Mouse (Mus musculus) heart, embryonic 14.5 days (tissue): ENCODE measurements around the gene Lrr1. TPM values are rescaled to one million over a fixed set of nuclear protein-coding genes. Genes with fewer than 3 reads are reported as not detected.

Experiments
- ATAC-seq: fragments of 200-750 bp; cut with Nextera tagmentation; 2 replicates; pipeline ENCODE4 v1.8.0; 2017; ENCODE audit warnings: low read depth, moderate TSS enrichment; ENCODE audit not compliant: insufficient number of reproducible peaks, insufficient read depth, low FRiP score
- H3K27ac ChIP-seq, 2 experiments: fragments of 200-500 bp in 1 of 2; fragments of 300-500 bp in 1 of 2; sonication (generic) in 1 of 2; replicated peaks in 1 of 2; 2 replicates each; pipeline ENCODE4 v1.5.1; 2012 to 2014; ENCODE audit warnings: low read depth in 2 of 2, low read length in 2 of 2, control low read depth in 1 of 2, mild to moderate bottlenecking in 1 of 2, mixed read lengths in 1 of 2; ENCODE audit not compliant: control insufficient read depth in 1 of 2, insufficient read depth in 1 of 2
- H3K27me3 ChIP-seq: fragments of 300-500 bp; sonication (generic); 2 replicates; pipeline ENCODE4 v1.6.1; 2014; ENCODE audit warnings: mild to moderate bottlenecking, low read length, control low read depth; ENCODE audit not compliant: control insufficient read depth, insufficient read depth
- H3K36me3 ChIP-seq: fragments of 300-500 bp; sonication (generic); 2 replicates; pipeline ENCODE4 v1.6.1; 2014; ENCODE audit warnings: mild to moderate bottlenecking, control low read depth, low read length, mixed read lengths; ENCODE audit not compliant: control insufficient read depth, insufficient read depth
- H3K4me1 ChIP-seq, 2 experiments: fragments of 200-500 bp in 1 of 2; fragments of 300-500 bp in 1 of 2; sonication (generic) in 1 of 2; 2 replicates each; pipeline ENCODE4 v1.6.1; 2012 to 2014; ENCODE audit warnings: low read length in 2 of 2, control low read depth in 1 of 2, mixed read lengths in 1 of 2; ENCODE audit not compliant: control insufficient read depth in 2 of 2, insufficient read depth in 2 of 2
- H3K4me2 ChIP-seq: fragments of 300-500 bp; sonication (generic); 2 replicates; pipeline ENCODE4 v1.6.1; 2014; ENCODE audit warnings: mild to moderate bottlenecking, low read length
- H3K4me3 ChIP-seq, 2 experiments: fragments of 200-500 bp in 1 of 2; fragments of 300-500 bp in 1 of 2; sonication (generic) in 1 of 2; 2 replicates each; pipeline ENCODE4 v1.5.1; 2012 to 2014; ENCODE audit warnings: low read length in 2 of 2, mild to moderate bottlenecking in 2 of 2, control low read depth in 1 of 2, low read depth in 1 of 2, moderate library complexity in 1 of 2; ENCODE audit not compliant: control insufficient read depth in 1 of 2, insufficient read depth in 1 of 2
- H3K9ac ChIP-seq: fragments of 300-500 bp; sonication (generic); 2 replicates; pipeline ENCODE4 v1.6.1; 2014; ENCODE audit warnings: mild to moderate bottlenecking, low read length
- H3K9me3 ChIP-seq: fragments of 300-500 bp; sonication (generic); 2 replicates; pipeline ENCODE4 v1.6.1; 2016; ENCODE audit warnings: low read length, control low read depth; ENCODE audit not compliant: control insufficient read depth
- WGBS: fragments of 180-500 bp; shearing (Covaris S2); extraction: QIAGEN DNeasy Blood & Tissue Kit; methylation state at CpG from one replicate; pipeline ENCODE4 v1.1.7; 2014; 5-methylcytosine and 5-hydroxymethylcytosine counted together
- polyA plus RNA-seq: library from polyadenylated mRNA; unstranded; fragments of >200 nt; fragmentation: Nextera tagmentation; extraction: Ambion mirVana; gene quantifications from 2 replicates; pipeline ENCODE4 v1.2.1, GENCODE M21; 2014

Lrr1 gene
- polyA plus RNA-seq, 1 experiment from 2014 or later = 11.3 TPM

DNA sequence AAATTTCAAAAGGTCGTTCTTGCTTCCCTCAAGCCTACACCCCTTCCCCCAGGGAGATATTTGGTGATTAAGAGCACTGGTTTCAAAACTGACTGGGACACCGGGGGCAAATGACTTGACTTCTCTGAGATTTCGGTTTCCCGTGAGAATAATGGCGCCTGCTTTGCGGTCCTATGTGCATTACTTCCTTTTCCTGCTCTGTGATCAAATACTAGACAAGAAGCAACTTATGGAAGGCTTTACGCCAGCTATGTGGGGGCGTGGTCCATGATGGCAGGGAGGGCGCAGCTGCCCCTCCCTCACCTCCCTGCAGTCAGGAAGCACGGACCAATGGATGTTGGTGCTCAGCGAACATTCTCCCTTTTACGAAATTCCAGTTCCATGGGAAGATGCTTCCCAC lies 38.1 kb upstream of the Lrr1 start:
- peak overlapping the region; percentile 14 to 22 for H3K4me3 ChIP-seq
- H3K27ac ChIP-seq = no peak overlapping the region
- H3K4me2 ChIP-seq = peak overlapping the region; percentile 54
- no peaks in the 10 kb centered on the region for H3K4me1 ChIP-seq
- ATAC-seq = no peak
- WGBS = 61% methylated on average over 12 of the region's 12 CpGs
- H3K9ac ChIP-seq = no peak overlapping the region
- no peaks in the 10 kb centered on the region for H3K27me3 ChIP-seq
- H3K9me3 ChIP-seq = no peaks in the 10 kb centered on the region
- H3K36me3 ChIP-seq = no peaks in the 10 kb centered on the region

DNA sequence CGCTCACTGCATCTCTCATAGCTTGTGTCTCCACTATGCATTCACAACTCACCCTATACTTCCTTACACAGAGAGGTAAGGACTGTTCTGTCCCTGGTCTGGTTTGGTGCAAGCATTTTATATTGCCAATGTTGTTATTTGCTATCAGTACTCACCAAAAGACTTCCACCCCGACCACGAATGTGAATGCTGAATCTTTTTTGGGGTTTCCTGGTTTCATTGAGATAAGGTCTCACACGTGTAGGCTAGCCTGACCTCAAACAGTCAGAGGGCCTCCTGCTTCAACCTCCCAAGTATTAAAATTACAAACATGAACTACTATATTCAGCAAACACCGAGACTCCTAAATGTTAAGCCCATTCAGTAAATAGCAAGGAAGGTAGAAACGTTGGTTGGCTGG lies 37.3 kb upstream of the Lrr1 start:
- Histone ChIP-seq H3K9ac (no peak overlapping the region), H3K9me3 (no peaks in the 10 kb centered on the region)
- 66% methylated on average over 6 of the region's 6 CpGs for WGBS

DNA sequence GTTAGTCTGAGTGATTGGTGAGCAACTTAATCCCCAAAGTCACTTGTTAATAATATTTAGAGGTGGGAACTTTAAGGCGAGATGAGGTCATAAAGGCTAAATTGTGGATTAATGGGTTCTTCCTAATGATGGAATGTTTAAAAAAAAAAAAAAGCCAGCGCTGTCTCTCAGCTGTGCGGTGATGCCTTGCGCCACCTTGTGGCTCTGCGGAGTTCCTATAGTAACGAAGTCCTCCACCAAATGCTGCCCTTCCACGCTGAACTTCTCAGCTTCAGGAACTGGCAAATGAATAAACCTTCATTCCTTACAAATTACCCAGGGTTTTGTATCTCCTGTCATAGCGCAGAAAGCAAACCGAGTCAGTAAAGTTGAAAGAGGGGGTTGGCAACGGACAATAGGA lies 36.6 kb upstream of the Lrr1 start:
- no peak overlapping the region for H3K27ac ChIP-seq
- H3K9ac ChIP-seq = no peak overlapping the region
- 8% methylated on average over 10 of the region's 10 CpGs for WGBS
- no peaks in the 10 kb centered on the region for H3K4me1 ChIP-seq
- no peaks in the 10 kb centered on the region for H3K36me3 ChIP-seq
- no peak overlapping the region for H3K4me2 ChIP-seq
- no peaks in the 10 kb centered on the region for H3K9me3 ChIP-seq
- no peaks in the 10 kb centered on the region for H3K27me3 ChIP-seq
- H3K4me3 ChIP-seq = no peak overlapping the region
- no peak for ATAC-seq

More for the DNA sequence above, 37.3 kb upstream of the Lrr1 start:
- Histone ChIP-seq H3K27me3 (no peaks in the 10 kb centered on the region), H3K27ac (no peak overlapping the region), H3K4me3 (no peak overlapping the region), H3K36me3 (no peaks in the 10 kb centered on the region), H3K4me2 (no peak overlapping the region), H3K4me1 (no peaks in the 10 kb centered on the region)
- ATAC-seq = no peak

DNA sequence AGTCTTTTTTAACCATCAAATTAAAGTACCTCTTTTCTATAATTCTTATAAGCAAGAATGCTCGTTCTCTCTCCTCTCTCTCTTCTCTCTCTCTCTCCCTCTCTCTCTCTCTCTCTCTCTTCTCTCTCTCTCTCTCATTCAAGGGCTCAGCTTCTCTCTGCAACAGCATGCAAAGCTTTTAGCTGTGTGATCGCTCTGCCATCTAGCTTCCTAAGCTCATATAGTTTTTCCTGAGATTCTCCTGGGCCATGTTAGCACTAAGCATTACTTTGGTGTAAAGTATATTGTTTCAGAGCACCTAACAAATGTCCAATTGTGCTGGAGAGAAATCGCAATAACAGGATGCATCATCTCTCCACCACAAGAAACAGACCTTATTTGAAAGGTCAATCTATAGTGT lies 29.4 kb upstream of the Lrr1 start:
- Histone ChIP-seq H3K4me2 (no peak overlapping the region), H3K27me3 (no peaks in the 10 kb centered on the region), H3K9me3 (no peaks in the 10 kb centered on the region), H3K4me1 (no peaks in the 10 kb centered on the region), H3K36me3 (no peaks in the 10 kb centered on the region), H3K27ac (no peak overlapping the region), H3K9ac (no peak overlapping the region), H3K4me3 (no peak overlapping the region)
- WGBS = 89% methylated on average over 3 of the region's 3 CpGs
- ATAC-seq = no peak

DNA sequence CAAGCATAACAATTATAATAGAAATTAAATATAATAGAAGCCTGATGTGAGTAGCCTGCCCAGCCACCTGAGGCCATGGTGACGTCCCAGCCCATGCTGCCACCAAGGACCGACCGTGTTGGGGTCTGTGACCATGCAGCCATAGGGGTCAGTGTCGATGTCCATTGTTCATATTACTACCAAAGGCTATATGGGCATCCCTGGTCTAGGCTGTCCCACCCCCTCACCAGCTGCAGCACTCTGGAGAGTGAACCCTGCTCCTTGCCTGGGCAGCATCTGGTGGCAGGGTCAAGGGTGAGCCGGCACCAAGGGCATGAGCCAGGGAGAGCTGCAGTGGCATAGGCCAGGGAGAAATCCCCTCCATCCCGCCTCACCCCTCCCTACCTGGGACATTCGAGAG lies 28.8 kb upstream of the Lrr1 start:
- H3K4me2 ChIP-seq = no peak overlapping the region
- H3K27ac ChIP-seq = no peak overlapping the region
- no peak overlapping the region for H3K9ac ChIP-seq
- no peak overlapping the region for H3K4me3 ChIP-seq
- no peaks in the 10 kb centered on the region for H3K9me3 ChIP-seq
- no peaks in the 10 kb centered on the region for H3K36me3 ChIP-seq
- WGBS = 80% methylated on average over 7 of the region's 7 CpGs
- ATAC-seq = no peak
- no peaks in the 10 kb centered on the region for H3K4me1 ChIP-seq
- no peaks in the 10 kb centered on the region for H3K27me3 ChIP-seq

DNA sequence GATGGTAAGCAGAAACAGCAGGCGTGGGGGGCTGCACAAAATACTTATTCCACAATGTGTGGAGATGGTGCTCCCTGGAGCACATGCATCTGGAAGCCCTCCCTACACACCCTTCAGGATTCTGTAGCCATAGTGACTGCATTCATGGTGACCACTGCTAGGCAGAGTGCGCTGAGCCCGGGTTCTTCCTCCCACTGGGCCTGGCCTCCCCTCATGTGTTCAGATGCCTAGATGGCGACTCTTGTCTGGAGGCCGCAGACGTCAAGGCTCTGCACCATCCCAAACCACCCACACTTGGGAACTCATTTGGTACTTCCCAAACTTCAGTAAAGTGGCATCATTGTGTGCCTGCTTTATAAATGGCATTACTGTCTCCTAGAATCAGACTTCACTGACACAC lies 25.2 kb upstream of the Lrr1 start:
- peaks cover 0 to 3% of the 10 kb centered on the region in 2 experiments; a peak in 2 of 4 replicates for H3K4me1 ChIP-seq
- H3K36me3 ChIP-seq = no peaks in the 10 kb centered on the region
- H3K27me3 ChIP-seq = no peaks in the 10 kb centered on the region
- H3K4me2 ChIP-seq = no peak overlapping the region
- ATAC-seq = no peak
- H3K9ac ChIP-seq = no peak overlapping the region
- WGBS = 80% methylated on average over 6 of the region's 6 CpGs
- no peaks in the 10 kb centered on the region for H3K9me3 ChIP-seq
- H3K4me3 ChIP-seq = no peak overlapping the region
- H3K27ac ChIP-seq = no peak overlapping the region

DNA sequence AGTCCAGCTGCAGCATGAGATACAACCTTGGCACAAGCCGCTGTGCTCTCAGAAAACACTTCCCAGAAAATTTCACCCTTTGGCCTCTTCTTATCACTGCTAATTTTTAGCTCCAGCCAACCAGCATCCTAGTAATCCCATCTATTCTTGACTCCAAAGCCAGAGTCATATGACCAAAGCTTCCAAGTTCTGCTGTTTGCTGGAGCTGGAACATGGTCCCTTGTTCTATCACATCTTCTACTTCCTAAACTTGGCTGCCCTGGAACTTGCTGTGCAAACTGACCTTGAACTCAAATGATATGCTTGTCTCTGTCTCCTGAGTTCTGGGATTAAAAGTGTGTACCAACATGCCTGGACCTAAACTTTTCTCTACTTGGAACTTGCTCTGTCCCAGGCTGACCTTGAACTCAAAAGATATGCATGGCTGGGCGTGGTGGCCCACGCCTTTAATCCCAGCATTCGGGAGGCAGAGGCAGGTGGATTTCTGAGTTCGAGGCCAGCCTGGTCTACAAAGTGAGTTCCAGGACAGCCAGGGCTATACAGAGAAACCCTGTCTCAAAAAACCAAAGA lies 21.4 kb upstream of the Lrr1 start:
- Histone ChIP-seq H3K9ac (no peak overlapping the region), H3K9me3 (no peaks in the 10 kb centered on the region), H3K27me3 (no peaks in the 10 kb centered on the region), H3K36me3 (no peaks in the 10 kb centered on the region), H3K4me1 (peaks cover 0 to 3% of the 10 kb centered on the region in 2 experiments; a peak in 2 of 4 replicates), H3K4me3 (no peak overlapping the region), H3K4me2 (no peak overlapping the region), H3K27ac (no peak overlapping the region)
- 83% methylated on average over 5 of the region's 5 CpGs for WGBS
- no peak for ATAC-seq

DNA sequence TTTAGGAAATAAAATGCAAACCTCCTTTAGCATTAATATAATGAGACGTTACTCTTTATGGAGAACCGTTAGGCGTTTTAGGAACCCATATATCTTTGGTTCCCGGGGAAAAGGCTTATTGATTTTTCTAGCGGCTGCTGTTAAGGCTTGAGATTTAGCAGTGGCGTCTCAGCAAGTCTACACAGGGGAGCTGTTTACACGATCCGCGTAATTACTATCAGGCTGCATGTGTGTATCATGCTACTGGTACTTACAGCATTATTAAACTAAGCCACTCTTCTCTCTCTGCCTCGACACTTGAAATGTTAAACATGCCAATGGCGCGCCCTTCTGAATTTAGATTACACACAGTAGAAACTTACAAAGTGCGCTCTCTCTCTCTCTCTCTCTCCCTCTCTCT lies 18.6 kb upstream of the Lrr1 start:
- H3K4me2 ChIP-seq = no peak overlapping the region
- H3K4me1 ChIP-seq = peaks cover 0 to 3% of the 10 kb centered on the region in 2 experiments; a peak in 2 of 4 replicates
- H3K27me3 ChIP-seq = no peaks in the 10 kb centered on the region
- no peaks in the 10 kb centered on the region for H3K9me3 ChIP-seq
- H3K4me3 ChIP-seq = no peak overlapping the region
- H3K27ac ChIP-seq = no peak overlapping the region
- no peaks in the 10 kb centered on the region for H3K36me3 ChIP-seq
- no peak overlapping the region for H3K9ac ChIP-seq
- 79% methylated on average over 13 of the region's 13 CpGs for WGBS
- no peak for ATAC-seq
